Mouse (Mus musculus) ZHBTc4 (cell line): ENCODE data around the gene Stk39.

ENCODE experiments used
- DNase-seq: peaks from one replicate; pipeline ENCODE4 v3.0.0-alpha.2; 2011; ENCODE audit warnings: low read depth, low spot score

Gene Stk39

DNA sequence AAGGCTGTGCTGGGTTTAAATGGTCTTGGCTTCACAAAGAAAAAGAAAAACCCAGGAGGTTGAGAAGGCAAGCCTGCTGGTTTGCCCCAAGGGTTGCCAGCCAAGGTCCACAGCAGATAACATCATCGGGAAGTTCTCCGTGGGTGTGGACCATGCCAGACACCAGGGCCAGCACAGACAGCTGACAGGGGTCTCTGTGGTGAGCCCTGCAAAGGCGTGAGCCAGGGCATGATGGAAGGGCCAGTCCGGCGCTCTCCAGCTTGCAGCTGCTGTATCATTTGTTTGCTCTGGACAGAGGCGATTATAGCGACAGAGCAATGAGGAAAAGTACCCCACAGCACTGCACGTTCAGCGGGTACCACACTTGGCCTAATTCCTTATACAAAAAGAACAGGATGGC, 126.8 kb downstream of the Stk39 start:
- DNase-seq, result no peak

- no peak for DNase-seq
These were observed 128.3 kb downstream of the Stk39 start for GRCm38 (mm10) chr2:68343751-68344150.

- DNase-seq, result no peak
These were observed 129.9 kb downstream of the Stk39 start for GRCm38 (mm10) chr2:68342122-68342646.

GRCm38 (mm10) chr2:68336913-68337312, 135.2 kb downstream of the Stk39 start:
- DNase-seq, result no peak

- DNase-seq, result no peak
These were observed 137.1 kb downstream of the Stk39 start for GRCm38 (mm10) chr2:68334945-68335344.

DNA sequence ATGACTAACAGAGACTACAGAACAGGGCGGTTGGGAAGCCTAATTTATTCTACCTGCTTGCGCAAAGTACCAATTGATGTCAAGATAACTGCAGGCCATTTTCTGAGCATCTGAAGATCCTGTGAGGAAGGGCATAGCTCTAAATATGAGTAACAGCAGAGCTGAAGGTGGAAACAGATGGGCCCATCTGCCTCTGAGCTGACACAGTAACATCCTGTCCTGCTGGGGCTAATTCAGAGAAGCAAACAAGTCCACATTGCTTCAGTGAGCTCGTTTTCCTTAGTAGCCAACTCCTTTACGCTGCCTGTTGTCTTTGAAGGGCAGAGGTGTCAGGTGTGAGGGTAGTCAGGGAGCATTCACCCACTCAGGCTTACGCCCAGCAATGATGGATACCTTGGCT, 146.8 kb downstream of the Stk39 start:
- DNase-seq, result no peak

DNA sequence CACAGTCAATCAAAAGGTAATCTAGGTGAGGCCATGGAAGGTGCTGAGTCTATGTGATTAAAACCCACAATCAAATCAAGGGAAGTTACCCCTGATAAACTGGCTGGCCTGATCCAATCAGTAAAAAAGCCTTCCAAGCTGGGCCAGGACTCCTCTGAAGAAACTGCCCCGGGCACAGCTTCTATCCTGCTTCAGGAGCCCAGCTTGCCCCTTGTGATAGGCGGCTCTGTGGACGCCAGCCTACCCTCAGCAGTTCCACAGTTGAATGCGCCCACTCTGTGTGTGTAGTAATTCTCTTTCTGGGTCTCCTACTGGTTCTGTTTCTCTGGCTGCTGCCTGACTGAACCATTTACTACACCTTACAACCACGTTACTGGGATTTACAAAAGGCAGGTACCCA, 150.8 kb downstream of the Stk39 start:
- DNase-seq, result no peak

DNA sequence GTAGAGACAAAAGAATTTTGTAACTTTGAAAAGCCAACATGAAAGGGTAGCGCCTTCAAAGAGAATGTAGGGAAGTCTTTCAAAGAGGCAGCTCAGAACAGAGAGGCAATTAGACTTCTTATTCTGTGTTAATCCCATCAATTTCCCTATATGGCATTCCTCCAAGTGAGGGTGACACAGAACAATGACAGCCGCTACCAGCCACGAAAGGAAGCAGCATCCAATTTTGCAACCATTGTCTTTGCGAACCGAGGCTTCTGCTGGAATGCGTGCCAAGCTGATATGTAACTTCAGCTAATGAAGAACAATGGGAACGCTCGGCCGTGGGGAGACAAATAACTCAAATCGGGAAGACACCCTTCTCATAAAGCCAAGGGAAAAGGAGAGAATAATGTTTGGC, 151.4 kb downstream of the Stk39 start:
- DNase-seq, result peak; percentile 17

- DNase-seq, result no peak
These were observed 153.6 kb downstream of the Stk39 start for GRCm38 (mm10) chr2:68318452-68318851.

GRCm38 (mm10) chr2:68317895-68318294, 154.2 kb downstream of the Stk39 start:
- DNase-seq, result no peak

DNA sequence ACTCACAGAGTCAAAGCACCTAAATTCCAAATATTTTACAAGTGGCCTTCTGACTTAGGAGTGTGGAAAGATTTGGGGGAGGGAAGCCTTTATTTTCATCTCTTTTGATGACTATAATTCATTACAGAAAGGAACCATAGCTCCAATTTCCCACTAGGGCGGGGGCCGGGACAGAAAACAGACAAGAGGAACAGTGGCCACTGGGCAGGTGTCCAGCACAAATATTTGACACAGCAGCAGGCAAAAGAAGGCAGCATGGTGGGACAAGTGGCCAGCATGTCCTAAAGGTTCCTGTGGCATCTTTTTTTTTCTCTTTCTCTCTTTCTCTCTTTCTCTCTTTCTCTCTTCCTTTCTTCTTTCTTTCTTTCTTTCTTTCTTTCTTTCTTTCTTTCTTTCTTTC, 154.6 kb downstream of the Stk39 start:
- DNase-seq, result no peak

DNA sequence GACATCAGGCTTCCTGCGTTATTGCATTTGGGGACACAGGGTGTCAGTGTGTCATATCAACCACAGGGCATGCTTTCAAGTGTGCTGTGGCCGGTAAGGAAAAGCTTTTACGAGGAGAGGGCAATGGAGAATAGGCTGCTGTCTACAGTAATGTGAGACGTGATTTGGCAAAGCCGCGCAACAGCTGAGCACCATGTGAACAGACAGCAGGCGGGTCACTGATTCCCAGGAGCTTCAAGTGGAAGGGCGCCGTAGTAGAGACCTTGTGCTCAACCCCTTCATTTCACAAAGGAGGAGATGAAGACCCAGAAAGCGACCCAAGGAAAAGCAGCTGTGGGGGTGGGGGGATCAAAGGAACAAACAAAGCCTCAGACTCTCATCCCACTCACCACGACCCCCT, 156.8 kb downstream of the Stk39 start:
- DNase-seq, result peak; percentile 61

- peak; percentile 73 for DNase-seq
These were observed 161.9 kb downstream of the Stk39 start for GRCm38 (mm10) chr2:68310121-68310520.

DNA sequence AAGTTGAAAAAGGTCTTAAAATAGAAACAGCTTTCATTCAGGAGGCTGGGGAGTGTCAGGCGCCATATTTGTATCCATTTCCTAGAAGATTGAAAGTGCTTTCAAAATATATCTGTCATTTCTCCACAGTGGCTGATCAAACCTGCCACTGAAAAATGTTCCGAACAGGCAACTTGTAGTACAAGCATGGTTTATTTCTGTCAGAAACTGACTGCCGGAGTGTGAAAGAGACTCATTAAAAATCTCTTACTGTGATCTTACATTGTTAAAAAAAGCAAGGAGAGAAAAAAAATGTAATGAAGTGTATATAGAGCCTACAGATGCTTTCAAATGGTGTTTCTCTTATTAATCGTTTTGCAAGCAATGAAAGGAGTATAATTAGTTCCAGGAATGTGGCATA, 165.5 kb downstream of the Stk39 start:
- no peak for DNase-seq

- no peak for DNase-seq
These were observed 167.2 kb downstream of the Stk39 start for GRCm38 (mm10) chr2:68304771-68305460.

DNA sequence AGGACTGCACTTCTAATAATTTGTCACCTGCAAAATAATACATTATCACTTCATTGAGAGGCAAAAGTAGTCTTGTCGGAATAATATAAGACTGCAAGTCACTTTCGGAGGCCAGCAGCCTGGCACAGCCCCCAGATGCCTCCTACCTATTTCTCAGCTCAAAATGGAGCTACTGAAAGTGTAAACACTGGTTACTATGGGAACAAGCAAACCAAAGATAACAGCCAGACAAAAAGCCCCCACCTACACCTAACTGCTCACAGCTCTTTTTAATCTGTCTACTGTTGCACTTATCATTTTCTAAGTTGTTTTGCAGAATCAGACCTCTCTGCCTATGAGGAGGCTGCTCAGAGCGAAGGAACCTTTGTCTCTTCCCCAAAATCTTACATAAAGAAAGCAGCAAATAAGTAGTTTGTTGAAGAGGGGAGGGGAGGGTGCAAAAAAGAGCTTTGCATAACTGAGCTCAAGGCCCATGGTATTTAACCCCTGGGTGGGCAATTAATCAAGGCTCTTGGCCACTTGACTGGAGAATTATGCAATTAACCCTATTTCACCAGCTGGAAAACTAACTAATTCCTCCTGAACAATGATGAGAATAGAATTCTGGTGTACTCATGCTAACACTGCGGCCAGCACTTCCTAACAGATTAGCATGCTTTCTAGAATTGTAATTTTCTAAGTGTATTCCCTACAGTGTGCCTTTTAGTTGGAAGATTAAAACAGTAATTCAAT, 170.1 kb downstream of the Stk39 start:
- no peak for DNase-seq

- DNase-seq, result peak; percentile 91
These were observed 173.7 kb downstream of the Stk39 start for GRCm38 (mm10) chr2:68298356-68298755.

DNA sequence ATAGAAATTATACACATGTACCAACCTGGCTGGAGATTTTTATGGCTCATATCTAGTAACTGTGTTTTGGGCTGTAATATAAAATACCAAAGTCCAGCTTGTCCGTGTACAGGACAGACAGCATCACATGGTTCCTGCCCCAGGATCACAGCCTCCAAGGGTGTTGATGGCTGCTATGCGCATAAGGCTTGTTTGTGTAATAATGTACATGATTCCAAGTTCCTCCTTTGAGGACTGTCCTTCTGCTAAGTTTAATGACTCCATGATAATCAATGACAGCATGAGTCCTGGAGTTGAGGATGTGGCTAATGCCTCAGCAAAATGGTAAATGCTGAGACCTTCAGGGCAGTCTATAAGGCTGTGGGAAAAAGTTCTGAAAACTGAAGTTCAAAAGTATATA, 174.1 kb downstream of the Stk39 start:
- DNase-seq, result peak; percentile 54

GRCm38 (mm10) chr2:68296743-68297142, 175.3 kb downstream of the Stk39 start:
- no peak for DNase-seq

- peak; percentile 23 for DNase-seq
These were observed 179.3 kb downstream of the Stk39 start for GRCm38 (mm10) chr2:68292539-68293320.

- DNase-seq, result peak; percentile 80
These were observed 180.2 kb downstream of the Stk39 start for GRCm38 (mm10) chr2:68291895-68292294.

DNA sequence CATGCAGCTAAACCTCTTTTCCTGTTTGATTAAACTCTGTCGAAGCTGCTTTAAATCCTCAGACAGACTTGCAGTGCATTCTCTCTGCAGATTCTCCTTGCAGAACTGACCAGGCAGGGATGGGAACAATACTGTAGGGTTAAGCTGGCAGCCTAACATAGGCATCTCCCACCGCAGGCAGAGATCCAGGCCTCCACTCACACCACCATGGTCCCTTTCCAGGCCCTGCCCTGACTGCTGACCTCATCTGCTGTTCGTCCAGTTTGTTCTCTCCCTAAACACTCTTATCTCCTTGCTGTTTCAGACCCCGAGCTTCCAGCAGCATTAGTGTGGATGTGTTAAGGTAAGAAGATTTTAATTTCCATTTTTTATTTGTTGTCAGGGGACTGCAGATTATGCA, 182.1 kb downstream of the Stk39 start:
- DNase-seq, result no peak
